Mouse (Mus musculus): Measurements from ENCODE around the gene Zfp462.

The Zfp462 gene

GRCm38 (mm10) chr4:55117839-55118487 lies 173.1 kb downstream of the Zfp462 start:
- DNase-seq (ENCODE audit: low read depth, low spot score): no peak

- no peak for DNase-seq (ENCODE audit: low read depth, low spot score)
These were observed 176.3 kb downstream of the Zfp462 start for GRCm38 (mm10) chr4:55121126-55121525.

GRCm38 (mm10) chr4:55121952-55122351 lies 177.1 kb downstream of the Zfp462 start:
- DNase-seq (ENCODE audit: low read depth, low spot score): no peak

GRCm38 (mm10) chr4:55124126-55124525 lies 179.3 kb downstream of the Zfp462 start:
- no peak for DNase-seq (ENCODE audit: low read depth, low spot score)

- DNase-seq (ENCODE audit: low read depth, low spot score): no peak
These were observed 180.3 kb downstream of the Zfp462 start for GRCm38 (mm10) chr4:55125048-55125737.

- DNase-seq (ENCODE audit: low read depth, low spot score): no peak
These were observed 180.8 kb downstream of the Zfp462 start for GRCm38 (mm10) chr4:55125738-55126054.

- DNase-seq (ENCODE audit: low read depth, low spot score): no peak
These were observed 182.5 kb downstream of the Zfp462 start for GRCm38 (mm10) chr4:55127228-55127901.

GRCm38 (mm10) chr4:55128088-55128835 lies 183.4 kb downstream of the Zfp462 start:
- no peak for DNase-seq (ENCODE audit: low read depth, low spot score)

Measured in WW6 (cell line).